Mouse (Mus musculus) midbrain, embryonic 11.5 days (tissue): Measurements from ENCODE around the gene Fgf11. TPM values are rescaled to one million over a fixed set of nuclear protein-coding genes. Genes with fewer than 3 reads are reported as not detected.

Experiments used
- ATAC-seq: fragments of 200-750 bp; cut with Nextera tagmentation; 2 replicates; pipeline ENCODE4 v1.8.0; 2017; ENCODE audit warnings: moderate TSS enrichment, moderate library complexity; ENCODE audit not compliant: low FRiP score
- DNase-seq: peaks from one replicate; pipeline ENCODE4 v3.0.0; 2015; ENCODE audit warnings: low spot score; ENCODE audit errors: missing footprints
- H3K27ac ChIP-seq: fragments of 300-500 bp; sonication (generic); 2 replicates; pipeline ENCODE4 v1.5.1; 2014; ENCODE audit warnings: low read depth, low read length
- H3K27me3 ChIP-seq: fragments of 300-500 bp; sonication (generic); 2 replicates; pipeline ENCODE4 v1.6.1; 2014; ENCODE audit warnings: mild to moderate bottlenecking, low read length, moderate library complexity, mixed read lengths; ENCODE audit not compliant: control insufficient read depth, insufficient read depth
- H3K36me3 ChIP-seq: fragments of 300-500 bp; sonication (generic); 2 replicates; pipeline ENCODE4 v1.6.1; 2014; ENCODE audit warnings: mild to moderate bottlenecking, low read length, moderate library complexity, mixed read lengths; ENCODE audit not compliant: control insufficient read depth, insufficient read depth
- H3K4me1 ChIP-seq: fragments of 300-500 bp; sonication (generic); 2 replicates; pipeline ENCODE4 v1.6.1; 2014; ENCODE audit warnings: low read length; ENCODE audit not compliant: control insufficient read depth, insufficient read depth
- H3K4me2 ChIP-seq: fragments of 300-500 bp; sonication (generic); 2 replicates; pipeline ENCODE4 v1.6.1; 2014; ENCODE audit warnings: mild to moderate bottlenecking, moderate library complexity
- H3K4me3 ChIP-seq: fragments of 300-500 bp; sonication (generic); 2 replicates; pipeline ENCODE4 v1.5.1; 2014; ENCODE audit warnings: low read depth, low read length
- H3K9ac ChIP-seq: fragments of 300-500 bp; sonication (generic); 2 replicates; pipeline ENCODE4 v1.6.1; 2014; ENCODE audit warnings: low read length
- H3K9me3 ChIP-seq: fragments of 300-500 bp; sonication (generic); 2 replicates; pipeline ENCODE4 v1.6.1; 2016; ENCODE audit warnings: low read length; ENCODE audit not compliant: control insufficient read depth
- WGBS: fragments of 180-500 bp; shearing (Covaris S2); extraction: QIAGEN DNeasy Blood & Tissue Kit; methylation state at CpG from one replicate; pipeline ENCODE4 v1.1.7; 2014; 5-methylcytosine and 5-hydroxymethylcytosine counted together
- polyA plus RNA-seq: library from polyadenylated mRNA; unstranded; fragments of >200 nt; fragmentation: Nextera tagmentation; extraction: Ambion mirVana; gene quantifications from 2 replicates; pipeline ENCODE4 v1.2.1, GENCODE M21; 2014

The Fgf11 gene
- polyA plus RNA-seq, 1 experiment from 2014 or later = 1.3 TPM

- Histone ChIP-seq H3K27ac (peak overlapping the region; percentile 98), H3K4me3 (peak overlapping the region; percentile 48), H3K9me3 (no peaks in the 10 kb centered on the region), H3K9ac (peak overlapping the region; percentile 90), H3K4me2 (peak overlapping the region; percentile 81), H3K27me3 (no peaks in the 10 kb centered on the region), H3K4me1 (peaks cover 33% of the 10 kb centered on the region), H3K36me3 (no peaks in the 10 kb centered on the region)
- 0% methylated on average over 26 of the region's 26 CpGs for WGBS
- ATAC-seq (peak; percentile 87), DNase-seq (peak; percentile 99)
Measured at GRCm38 (mm10) chr11:69758090-69758456, 43.6 kb downstream of the Fgf11 start.

GRCm38 (mm10) chr11:69757303-69758089 is 44.2 kb downstream of the Fgf11 start:
- ATAC-seq (no peak), DNase-seq (no peak)
- Histone ChIP-seq H3K4me1 (peaks cover 33% of the 10 kb centered on the region), H3K4me2 (peak overlapping the region; percentile 81), H3K4me3 (peak overlapping the region; percentile 48), H3K9ac (peak overlapping the region; percentile 90), H3K9me3 (no peaks in the 10 kb centered on the region), H3K27me3 (no peaks in the 10 kb centered on the region), H3K27ac (peak overlapping the region; percentile 98; the same call in 1 of the 2 replicates), H3K36me3 (no peaks in the 10 kb centered on the region)
- WGBS = 46% methylated on average over 9 of the region's 9 CpGs

GRCm38 (mm10) chr11:69754701-69755100 is 47.0 kb downstream of the Fgf11 start:
- Histone ChIP-seq H3K4me3 (no peak overlapping the region), H3K36me3 (no peaks in the 10 kb centered on the region), H3K9ac (no peak overlapping the region), H3K27me3 (no peaks in the 10 kb centered on the region), H3K27ac (no peak overlapping the region), H3K4me2 (0 out of 2 replicates have a peak overlapping the region, but pooled peaks have one; percentile 1), H3K9me3 (no peaks in the 10 kb centered on the region), H3K4me1 (peaks cover 22% of the 10 kb centered on the region)
- 64% methylated on average over 3 of the region's 3 CpGs for WGBS
- ATAC-seq (no peak), DNase-seq (no peak)

GRCm38 (mm10) chr11:69754233-69754632 is 47.4 kb downstream of the Fgf11 start:
- no peaks in the 10 kb centered on the region for H3K36me3 ChIP-seq
- no peak overlapping the region for H3K9ac ChIP-seq
- no peaks in the 10 kb centered on the region for H3K9me3 ChIP-seq
- no peak overlapping the region for H3K4me3 ChIP-seq
- peaks cover 19% of the 10 kb centered on the region for H3K4me1 ChIP-seq
- no peaks in the 10 kb centered on the region for H3K27me3 ChIP-seq
- no peak overlapping the region for H3K4me2 ChIP-seq
- no peak for DNase-seq
- 92% methylated on average over 5 of the region's 5 CpGs for WGBS
- no peak for ATAC-seq
- H3K27ac ChIP-seq = no peak overlapping the region

- Histone ChIP-seq H3K36me3 (no peaks in the 10 kb centered on the region), H3K27me3 (no peaks in the 10 kb centered on the region), H3K27ac (no peak overlapping the region), H3K9me3 (no peaks in the 10 kb centered on the region), H3K4me3 (no peak overlapping the region), H3K4me2 (no peak overlapping the region), H3K9ac (peak overlapping the region; percentile 21), H3K4me1 (peaks cover 19% of the 10 kb centered on the region)
- ATAC-seq = no peak
- no peak for DNase-seq
Measured at GRCm38 (mm10) chr11:69752686-69753085, 49.0 kb downstream of the Fgf11 start.

GRCm38 (mm10) chr11:69751635-69752034 is 50.0 kb downstream of the Fgf11 start:
- no peak for ATAC-seq

More at GRCm38 (mm10) chr11:69751635-69752034, 50.0 kb downstream of the Fgf11 start:
- DNase-seq = no peak
- peaks cover 4% of the 10 kb centered on the region; the same call in 1 of the 2 replicates for H3K36me3 ChIP-seq
- no peak overlapping the region for H3K27ac ChIP-seq
- H3K9me3 ChIP-seq = no peaks in the 10 kb centered on the region
- no peak overlapping the region for H3K4me3 ChIP-seq
- H3K27me3 ChIP-seq = no peaks in the 10 kb centered on the region
- WGBS = 87% methylated on average over 3 of the region's 3 CpGs
- H3K4me2 ChIP-seq = no peak overlapping the region
- no peak overlapping the region for H3K9ac ChIP-seq
- H3K4me1 ChIP-seq = peaks cover 11% of the 10 kb centered on the region

Other genes starting within 250 kb of the Fgf11 start
- gene Efnb3, start 241.7 kb downstream of the Fgf11 start, polyA plus RNA-seq = 11.0 and 12.3 TPM in 2 replicates
- 35.1 and 36.4 TPM in 2 replicates for gene Wrap53, start 221.6 kb downstream of the Fgf11 start, polyA plus RNA-seq
- gene Trp53, start 221.5 kb downstream of the Fgf11 start, polyA plus RNA-seq = 144 and 147 TPM in 2 replicates
- 10.4 and 12.2 TPM in 2 replicates for gene Atp1b2, start 195.9 kb downstream of the Fgf11 start, polyA plus RNA-seq
- not detected in 2 replicates for gene Shbg, start 184.0 kb downstream of the Fgf11 start, polyA plus RNA-seq
- gene Sat2, start 179.8 kb downstream of the Fgf11 start, polyA plus RNA-seq = 13.1 and 16.8 TPM in 2 replicates
- 25.6 and 29.0 TPM in 2 replicates for gene Fxr2, start 168.9 kb downstream of the Fgf11 start, polyA plus RNA-seq
- 0.16 TPM in 1 of 2 replicates, not detected in the other for gene Sox15, start 146.5 kb downstream of the Fgf11 start, polyA plus RNA-seq
- gene Mpdu1, start 139.2 kb downstream of the Fgf11 start, polyA plus RNA-seq = 31.2 and 34.5 TPM in 2 replicates
- gene Cd68, start 135.7 kb downstream of the Fgf11 start, polyA plus RNA-seq = 7.0 and 7.9 TPM in 2 replicates
- 877 and 900 TPM in 2 replicates for gene Eif4a1, start 129.4 kb downstream of the Fgf11 start, polyA plus RNA-seq
- 80.6 and 90.8 TPM in 2 replicates for gene Senp3, start 119.8 kb downstream of the Fgf11 start, polyA plus RNA-seq
- gene Tnfsf13, start 116.1 kb downstream of the Fgf11 start, polyA plus RNA-seq = not detected in 2 replicates
- gene Tnfsf12, start 106.0 kb downstream of the Fgf11 start, polyA plus RNA-seq = 2.0 and 2.8 TPM in 2 replicates
- 0.78 and 1.6 TPM in 2 replicates for gene Tnfsfm13, start 105.8 kb downstream of the Fgf11 start, polyA plus RNA-seq
- 52.4 and 54.1 TPM in 2 replicates for gene Polr2a, start 43.2 kb downstream of the Fgf11 start, polyA plus RNA-seq
- not detected in 2 replicates for gene Slc35g3, start 39.9 kb downstream of the Fgf11 start, polyA plus RNA-seq
- 0.90 and 0.91 TPM in 2 replicates for gene Zbtb4, start 35.9 kb downstream of the Fgf11 start, polyA plus RNA-seq
- 0.67 and 0.79 TPM in 2 replicates for gene Chrnb1, start 5.9 kb downstream of the Fgf11 start, polyA plus RNA-seq
- 0.20 and 0.23 TPM in 2 replicates for gene Tmem102, start 3.8 kb upstream of the Fgf11 start, polyA plus RNA-seq
- gene Gm39566, start 13.4 kb upstream of the Fgf11 start, polyA plus RNA-seq = not detected in 2 replicates
- gene Spem2, start 16.6 kb upstream of the Fgf11 start, polyA plus RNA-seq = not detected in 2 replicates
- 0.12 TPM in 1 of 2 replicates, not detected in the other for gene Spem1, start 20.3 kb upstream of the Fgf11 start, polyA plus RNA-seq
- 9.9 and 10.3 TPM in 2 replicates for gene Nlgn2, start 35.9 kb upstream of the Fgf11 start, polyA plus RNA-seq
- gene Tmem256, start 36.7 kb upstream of the Fgf11 start, polyA plus RNA-seq = 285 and 287 TPM in 2 replicates
- 61.7 and 65.3 TPM in 2 replicates for gene Plscr3, start 44.5 kb upstream of the Fgf11 start, polyA plus RNA-seq
- gene Tnk1, start 56.9 kb upstream of the Fgf11 start, polyA plus RNA-seq = 0.44 and 0.48 TPM in 2 replicates
- not detected in 2 replicates for gene Tmem95, start 76.2 kb upstream of the Fgf11 start, polyA plus RNA-seq
- gene Kctd11, start 79.5 kb upstream of the Fgf11 start, polyA plus RNA-seq = 3.1 and 3.9 TPM in 2 replicates
- 0.36 and 0.59 TPM in 2 replicates for gene Acap1, start 93.7 kb upstream of the Fgf11 start, polyA plus RNA-seq
- gene 2810408A11Rik, start 99.1 kb upstream of the Fgf11 start, polyA plus RNA-seq = 15.3 and 17.8 TPM in 2 replicates
- 15.6 and 16.3 TPM in 2 replicates for gene Neurl4, start 99.2 kb upstream of the Fgf11 start, polyA plus RNA-seq
- gene Gps2, start 112.0 kb upstream of the Fgf11 start, polyA plus RNA-seq = 92.2 and 95.8 TPM in 2 replicates
- 1,778 and 1,800 TPM in 2 replicates for gene Eif5a, start 120.1 kb upstream of the Fgf11 start, polyA plus RNA-seq
- gene Ybx2, start 133.9 kb upstream of the Fgf11 start, polyA plus RNA-seq = 3.2 and 5.1 TPM in 2 replicates
- gene Slc2a4, start 146.3 kb upstream of the Fgf11 start, polyA plus RNA-seq = 6.3 and 7.8 TPM in 2 replicates
- 2.3 and 2.7 TPM in 2 replicates for gene Cldn7, start 162.9 kb upstream of the Fgf11 start, polyA plus RNA-seq
- gene Ctdnep1, start 179.3 kb upstream of the Fgf11 start, polyA plus RNA-seq = 20.7 and 22.6 TPM in 2 replicates
- 150 and 151 TPM in 2 replicates for gene Elp5, start 180.7 kb upstream of the Fgf11 start, polyA plus RNA-seq
- 566 and 590 TPM in 2 replicates for gene Gabarap, start 189.3 kb upstream of the Fgf11 start, polyA plus RNA-seq
- gene Phf23, start 193.9 kb upstream of the Fgf11 start, polyA plus RNA-seq = 51.5 and 53.4 TPM in 2 replicates
- gene Dvl2, start 198.7 kb upstream of the Fgf11 start, polyA plus RNA-seq = 29.0 and 30.0 TPM in 2 replicates
- gene Acadvl, start 213.6 kb upstream of the Fgf11 start, polyA plus RNA-seq = 46.5 and 47.8 TPM in 2 replicates
- gene Dlg4, start 215.1 kb upstream of the Fgf11 start, polyA plus RNA-seq = 11.2 and 15.2 TPM in 2 replicates